Mouse (Mus musculus): ENCODE results near the gene F2r. TPM values are rescaled to one million over a fixed set of nuclear protein-coding genes. Genes with fewer than 3 reads are reported as not detected.

The F2r gene
- total RNA-seq, 2 experiments from 2014 or later, result 3.9 to 4.4 TPM

GRCm38 (mm10) chr13:95583237-95584189, 34.8 kb downstream of the F2r start:
- no peak for TF ChIP-seq CTCF (IDR thresholded peaks at IDR 0.05)
- Histone ChIP-seq H3K27ac (no peak overlapping the region), H3K4me3 (no peak overlapping the region)
- intact Hi-C loops (cut with DNase I), result no loop called here
- DNase-seq (ENCODE audit: extremely low spot score in 1 of 2, low spot score in 2 of 2), result no peak

GRCm38 (mm10) chr13:95581850-95582249, 36.4 kb downstream of the F2r start:
- H3K27ac ChIP-seq, result no peak overlapping the region
- DNase-seq (ENCODE audit: extremely low spot score in 1 of 2, low spot score in 2 of 2), result no peak
- intact Hi-C loops (cut with DNase I), result no loop called here
- H3K4me3 ChIP-seq, result no peak overlapping the region
- TF ChIP-seq CTCF (IDR thresholded peaks at IDR 0.05), result no peak

- Histone ChIP-seq H3K27ac (no peak overlapping the region), H3K4me3 (no peak overlapping the region)
- DNase-seq (ENCODE audit: extremely low spot score in 1 of 2, low spot score in 2 of 2), result no peak
- no peak for TF ChIP-seq CTCF (IDR thresholded peaks at IDR 0.05)
- intact Hi-C loops (cut with DNase I), result no loop called here
Observed at GRCm38 (mm10) chr13:95578016-95578697, 40.1 kb downstream of the F2r start.

GRCm38 (mm10) chr13:95570877-95571276, 47.4 kb downstream of the F2r start:
- no peak overlapping the region for H3K4me3 ChIP-seq
- DNase-seq (ENCODE audit: extremely low spot score in 1 of 2, low spot score in 2 of 2), result no peak
- H3K27ac ChIP-seq, result no peak overlapping the region
- intact Hi-C loops (cut with DNase I), result no loop called here
- no peak for TF ChIP-seq CTCF (IDR thresholded peaks at IDR 0.05)

- no peak for TF ChIP-seq CTCF (IDR thresholded peaks at IDR 0.05)
Observed at GRCm38 (mm10) chr13:95569326-95569725, 49.0 kb downstream of the F2r start.

GRCm38 (mm10) chr13:95568336-95568735, 50.0 kb downstream of the F2r start:
- Histone ChIP-seq H3K4me3 (no peak overlapping the region), H3K27ac (no peak overlapping the region)
- no peak for DNase-seq (ENCODE audit: extremely low spot score in 1 of 2, low spot score in 2 of 2)
- no peak for TF ChIP-seq CTCF (IDR thresholded peaks at IDR 0.05)
- intact Hi-C loops (cut with DNase I), result loop anchor here (10.0 kb wide), 1 partner anchor 396 kb away; no protein-coding TSS in a partner anchor

More at GRCm38 (mm10) chr13:95569326-95569725, 49.0 kb downstream of the F2r start:
- no peak overlapping the region for H3K27ac ChIP-seq
- intact Hi-C loops (cut with DNase I), result loop anchor here (10.0 kb wide), 1 partner anchor 395 kb away; no protein-coding TSS in a partner anchor
- DNase-seq (ENCODE audit: extremely low spot score in 1 of 2, low spot score in 2 of 2), result no peak
- H3K4me3 ChIP-seq, result no peak overlapping the region

GRCm38 (mm10) chr13:95566841-95567551, 51.3 kb downstream of the F2r start:
- intact Hi-C loops (cut with DNase I), result loop anchor here (10.0 kb wide), 1 partner anchor 398 kb away; no protein-coding TSS in a partner anchor
- DNase-seq (ENCODE audit: extremely low spot score in 1 of 2, low spot score in 2 of 2), result no peak
- no peak for TF ChIP-seq CTCF (IDR thresholded peaks at IDR 0.05)
- Histone ChIP-seq H3K27ac (no peak overlapping the region), H3K4me3 (no peak overlapping the region)

- DNase-seq (ENCODE audit: extremely low spot score in 1 of 2, low spot score in 2 of 2), result peak; percentile 68 to 71
- Histone ChIP-seq H3K4me3 (no peak overlapping the region), H3K27ac (no peak overlapping the region)
- peak; percentile 96 for TF ChIP-seq CTCF (IDR thresholded peaks at IDR 0.05)
- intact Hi-C loops (cut with DNase I), result loop anchor here (1.0 to 10.0 kb wide), 3 partner anchors 105 to 401 kb away; no protein-coding TSS in a partner anchor
Observed at GRCm38 (mm10) chr13:95563693-95564092, 54.6 kb downstream of the F2r start.

GRCm38 (mm10) chr13:95563066-95563610, 55.1 kb downstream of the F2r start:
- no peak for DNase-seq (ENCODE audit: extremely low spot score in 1 of 2, low spot score in 2 of 2)
- intact Hi-C loops (cut with DNase I), result loop anchor here (1.0 to 10.0 kb wide), 3 partner anchors 106 to 402 kb away; no protein-coding TSS in a partner anchor
- TF ChIP-seq CTCF (IDR thresholded peaks at IDR 0.05), result no peak
- H3K27ac ChIP-seq, result no peak overlapping the region
- H3K4me3 ChIP-seq, result no peak overlapping the region

GRCm38 (mm10) chr13:95557326-95557725, 61.0 kb downstream of the F2r start:
- no peak for TF ChIP-seq CTCF (IDR thresholded peaks at IDR 0.05)
- H3K4me3 ChIP-seq, result no peak overlapping the region
- intact Hi-C loops (cut with DNase I), result no loop called here
- no peak for DNase-seq (ENCODE audit: extremely low spot score in 1 of 2, low spot score in 2 of 2)
- no peak overlapping the region for H3K27ac ChIP-seq

- H3K27ac ChIP-seq, result no peak overlapping the region
- DNase-seq (ENCODE audit: extremely low spot score in 1 of 2, low spot score in 2 of 2), result no peak
- TF ChIP-seq CTCF (IDR thresholded peaks at IDR 0.05), result no peak
- intact Hi-C loops (cut with DNase I), result no loop called here
- H3K4me3 ChIP-seq, result no peak overlapping the region
Observed at GRCm38 (mm10) chr13:95553885-95554492, 64.3 kb downstream of the F2r start.

Other genes starting within 250 kb of the F2r start
- 10 to 100 TPM; 50.9 to 51.1 TPM for gene Aggf1, start 243.1 kb downstream of the F2r start, total RNA-seq (2021)
- gene Crhbp, start 173.6 kb downstream of the F2r start, total RNA-seq (2021), result 10 to 100 TPM; 24.5 to 25.0 TPM
- gene S100z, start 139.8 kb downstream of the F2r start, total RNA-seq (2021), result not detected
- under 1 TPM; 0.21 to 0.32 TPM for gene F2rl1, start 93.3 kb downstream of the F2r start, total RNA-seq (2021)
- 1 to 10 TPM; 1.2 to 1.3 TPM for gene F2rl2, start 78.4 kb upstream of the F2r start, total RNA-seq (2021)

Measured in left cerebral cortex, adult 2 months (tissue).